Mouse (Mus musculus) myocyte (in vitro differentiated cells): ENCODE measurements around the gene Zscan2.

Source experiments
- E2F4 ChIP-seq: IDR thresholded peaks from one replicate; pipeline ENCODE4 v1.6.1; 2011; ENCODE audit warnings: mild to moderate bottlenecking, control low read depth, moderate library complexity; ENCODE audit not compliant: insufficient read depth
- POLR2A ChIP-seq: IDR thresholded peaks from one replicate; pipeline ENCODE4 v1.6.1; 2011; ENCODE audit warnings: low read depth, mild to moderate bottlenecking, control low read depth, moderate library complexity; ENCODE audit not compliant: insufficient read length

GRCm38 (mm10) chr7:80842132-80842531, 18.6 kb upstream of the Zscan2 start:
- TF ChIP-seq E2F4, result no peak
- TF ChIP-seq POLR2A, result no peak
